Mouse (Mus musculus) CD4-positive helper T cell, adult 2 months (primary cell): Measurements from ENCODE around the gene Irs3.

Experiments
- DNase-seq: peaks from one replicate; pipeline ENCODE4 v3.0.0-alpha.2; 2012; ENCODE audit warnings: low read depth, missing footprints, low spot score

Gene Irs3

GRCm38 (mm10) chr5:137660064-137660688 is 14.7 kb upstream of the Irs3 start:
- DNase-seq = no peak

GRCm38 (mm10) chr5:137656977-137657376 is 11.5 kb upstream of the Irs3 start:
- peak; percentile 67 for DNase-seq

- peak; percentile 66 for DNase-seq
Measured at GRCm38 (mm10) chr5:137654746-137655145, 9.2 kb upstream of the Irs3 start.

- no peak for DNase-seq
Measured at GRCm38 (mm10) chr5:137653366-137653765, 7.9 kb upstream of the Irs3 start.

- peak; percentile 62 for DNase-seq
Measured at GRCm38 (mm10) chr5:137652474-137652873, 7.0 kb upstream of the Irs3 start.

GRCm38 (mm10) chr5:137649669-137650571 is 4.4 kb upstream of the Irs3 start:
- DNase-seq = no peak

- no peak for DNase-seq
Measured at GRCm38 (mm10) chr5:137649251-137649650, 3.7 kb upstream of the Irs3 start.

GRCm38 (mm10) chr5:137647827-137648601 is 2.5 kb upstream of the Irs3 start:
- DNase-seq = peak; percentile 72

GRCm38 (mm10) chr5:137645091-137645651 is 343 bp downstream of the Irs3 start:
- DNase-seq = peak; percentile 60

- no peak for DNase-seq
Measured at GRCm38 (mm10) chr5:137644484-137644883, 1.0 kb downstream of the Irs3 start.

- DNase-seq = no peak
Measured at GRCm38 (mm10) chr5:137642886-137643285, 2.6 kb downstream of the Irs3 start.

GRCm38 (mm10) chr5:137641054-137641453 is 4.5 kb downstream of the Irs3 start, which contains the start of gene Sap25:
Gene Sap25 (plus strand): TSS chr5:137641334.
- DNase-seq = peak; percentile 38

- DNase-seq = no peak
Measured at GRCm38 (mm10) chr5:137639472-137639871, 6.0 kb downstream of the Irs3 start.

- no peak for DNase-seq
Measured at GRCm38 (mm10) chr5:137633397-137634084, 12.0 kb downstream of the Irs3 start.

- peak; percentile 47 for DNase-seq
Measured at GRCm38 (mm10) chr5:137631591-137631990, 13.9 kb downstream of the Irs3 start.

GRCm38 (mm10) chr5:137631171-137631570 is 14.3 kb downstream of the Irs3 start:
- peak; percentile 86 for DNase-seq

GRCm38 (mm10) chr5:137630602-137631001 is 14.9 kb downstream of the Irs3 start:
- no peak for DNase-seq

GRCm38 (mm10) chr5:137629906-137630545 is 15.5 kb downstream of the Irs3 start:
- peak; percentile 47 for DNase-seq

- no peak for DNase-seq
Measured at GRCm38 (mm10) chr5:137629306-137629721, 16.2 kb downstream of the Irs3 start.

- peak; percentile 100 for DNase-seq
Measured at GRCm38 (mm10) chr5:137628498-137629305, 16.8 kb downstream of the Irs3 start, which contains the start of the genes Fbxo24, Lrch4 and Gm20605. Gene Fbxo24 (minus strand): TSS chr5:137629002. Gene Lrch4 (plus strand): TSS chr5:137629121. Gene Gm20605 (plus strand): TSS chr5:137629175.
